Mouse (Mus musculus): ENCODE results near the gene Fpgs.

The Fpgs gene

GRCm38 (mm10) chr2:32693823-32694411 lies 10.0 kb downstream of the Fpgs start:
- DNase-seq, result peak; percentile 97

DNA sequence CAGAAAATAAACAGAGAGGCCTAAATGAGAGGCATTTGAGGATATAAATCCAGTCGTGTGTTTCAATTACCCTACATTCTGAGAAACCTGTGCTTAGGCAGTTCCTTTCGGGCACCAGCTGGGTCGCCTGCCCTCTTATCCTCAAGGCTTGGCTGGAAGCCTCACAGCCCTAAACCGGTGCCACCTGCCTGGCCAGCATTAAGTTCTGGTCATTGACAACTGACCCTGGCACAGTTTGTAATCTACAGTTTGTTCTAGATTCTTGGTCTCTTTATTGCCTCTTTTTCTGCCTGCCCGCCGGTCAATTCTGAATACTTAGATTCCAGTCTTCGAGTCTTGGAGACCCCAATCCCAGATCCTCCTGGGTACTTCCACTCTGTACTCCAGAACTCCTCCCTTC lies 10.7 kb downstream of the Fpgs start:
- DNase-seq, result no peak

DNA sequence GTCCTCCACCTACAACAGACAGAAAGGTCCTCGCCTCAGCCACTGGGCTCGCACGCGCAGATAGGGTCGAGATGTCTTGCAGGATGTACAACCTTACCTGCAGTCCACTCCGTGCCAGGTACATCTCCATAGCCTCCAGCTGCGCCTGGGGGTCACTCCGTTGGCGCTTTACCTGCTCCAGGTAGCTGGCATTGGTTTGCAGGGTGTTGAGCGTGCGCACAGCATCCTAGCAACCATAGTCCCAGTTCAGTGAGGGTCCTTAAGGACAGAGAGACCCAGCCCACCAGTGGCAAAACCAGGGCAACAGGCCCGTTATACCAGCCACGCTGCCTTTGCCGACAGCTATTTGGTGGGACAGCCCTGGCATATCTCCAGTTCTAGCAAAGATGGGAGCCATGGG lies 11.4 kb downstream of the Fpgs start:
- DNase-seq, result no peak

DNA sequence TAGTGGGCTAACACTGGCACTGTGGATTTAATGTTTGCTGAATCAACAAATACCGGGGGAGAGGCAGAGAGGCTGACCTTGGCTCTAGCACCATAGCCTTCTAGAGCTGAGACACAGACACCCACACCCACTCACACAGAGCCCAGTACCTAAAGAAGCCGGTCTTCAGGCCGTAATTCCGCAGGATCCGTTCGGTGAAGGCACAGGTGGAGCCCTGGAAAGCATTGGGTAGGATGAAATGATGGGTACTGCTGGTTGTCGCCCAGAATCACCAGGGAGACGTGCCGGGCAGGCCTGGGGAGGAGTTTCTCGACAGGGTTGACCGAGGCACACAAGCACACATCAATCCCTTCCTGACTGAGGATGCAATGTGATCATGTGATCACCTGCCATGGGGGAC lies 12.9 kb downstream of the Fpgs start:
- no peak for DNase-seq

GRCm38 (mm10) chr2:32689420-32689819 lies 14.5 kb downstream of the Fpgs start:
- DNase-seq, result peak; percentile 92

GRCm38 (mm10) chr2:32687562-32687961 lies 16.4 kb downstream of the Fpgs start:
- no peak for DNase-seq

- no peak for DNase-seq
Observed at GRCm38 (mm10) chr2:32686640-32687039, 17.3 kb downstream of the Fpgs start.

DNA sequence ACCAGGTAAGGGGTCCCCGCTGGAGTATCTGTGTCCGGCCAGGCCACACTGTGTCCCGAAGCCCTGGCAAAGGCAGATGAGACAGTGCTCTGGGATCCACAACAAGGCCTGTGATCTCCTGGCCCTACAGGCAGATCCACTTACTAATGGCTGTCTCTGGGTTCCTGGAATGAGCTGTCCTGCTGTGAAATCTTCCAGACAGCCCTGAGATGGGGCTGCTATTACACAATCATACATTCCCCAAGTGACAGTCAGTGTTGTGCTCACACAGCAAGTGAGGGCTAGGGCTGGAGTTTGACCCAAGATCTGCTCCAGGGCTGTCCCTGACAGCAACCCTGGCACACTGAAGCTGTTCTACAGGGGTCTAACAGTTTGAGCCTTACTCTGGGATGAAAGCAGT lies 18.1 kb downstream of the Fpgs start:
- no peak for DNase-seq

GRCm38 (mm10) chr2:32684681-32685428 lies 19.1 kb downstream of the Fpgs start:
- no peak for DNase-seq

GRCm38 (mm10) chr2:32683701-32684100 lies 20.2 kb downstream of the Fpgs start:
- no peak for DNase-seq

DNA sequence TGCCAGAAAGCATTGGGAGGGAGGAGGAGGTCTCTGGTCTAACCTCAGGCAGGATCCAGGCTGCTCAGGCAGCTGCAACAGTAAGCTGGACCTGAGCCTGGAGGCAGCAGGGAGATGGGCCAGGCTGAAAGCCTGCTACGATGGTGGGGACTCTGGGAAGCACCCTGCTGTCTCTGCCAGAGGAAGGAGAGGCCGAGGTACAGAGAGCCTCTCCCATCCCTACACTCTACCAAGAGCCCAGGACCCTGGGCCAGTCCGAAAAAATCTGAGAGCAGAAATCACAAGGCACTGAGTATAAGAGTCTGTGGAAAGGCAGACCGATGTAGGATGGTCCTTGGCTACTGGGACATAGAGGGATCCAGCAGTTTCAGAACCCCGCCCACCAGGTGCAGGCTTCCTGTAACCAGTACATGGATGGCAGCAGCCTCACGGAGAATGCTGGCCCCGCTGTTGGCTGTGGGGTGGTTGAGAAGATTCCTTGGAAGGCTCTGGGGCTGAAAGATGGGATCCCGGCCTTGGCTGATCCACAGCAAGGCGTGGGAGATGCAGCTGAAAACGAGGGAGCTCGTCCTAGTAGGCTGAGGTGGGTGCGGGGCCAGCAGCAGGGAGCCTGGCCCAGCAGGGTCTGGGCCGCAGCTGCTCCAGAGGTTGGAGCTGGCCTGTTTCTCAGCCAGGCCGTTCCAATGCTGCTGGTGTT lies 21.1 kb downstream of the Fpgs start:
- no peak for DNase-seq

DNA sequence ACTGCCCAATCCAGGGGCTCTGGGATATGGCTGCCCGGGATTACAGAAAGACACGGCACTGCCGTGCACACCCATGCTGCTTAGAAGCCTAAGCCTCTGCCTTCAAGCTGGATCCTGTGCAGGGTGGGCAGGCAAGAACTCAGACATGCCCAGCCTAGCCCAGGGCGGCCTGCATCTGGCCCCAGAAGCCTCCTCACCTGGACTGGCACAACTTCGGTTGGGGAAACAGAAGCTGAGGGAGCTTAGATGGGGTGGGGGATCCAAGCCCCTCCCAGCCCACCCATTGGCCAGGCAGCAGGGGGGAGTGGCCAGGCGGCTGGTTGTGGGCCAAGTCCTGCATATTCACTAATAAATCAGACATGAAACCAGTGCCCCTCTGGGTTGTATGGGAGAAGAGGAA lies 22.2 kb downstream of the Fpgs start:
- DNase-seq, result no peak

DNA sequence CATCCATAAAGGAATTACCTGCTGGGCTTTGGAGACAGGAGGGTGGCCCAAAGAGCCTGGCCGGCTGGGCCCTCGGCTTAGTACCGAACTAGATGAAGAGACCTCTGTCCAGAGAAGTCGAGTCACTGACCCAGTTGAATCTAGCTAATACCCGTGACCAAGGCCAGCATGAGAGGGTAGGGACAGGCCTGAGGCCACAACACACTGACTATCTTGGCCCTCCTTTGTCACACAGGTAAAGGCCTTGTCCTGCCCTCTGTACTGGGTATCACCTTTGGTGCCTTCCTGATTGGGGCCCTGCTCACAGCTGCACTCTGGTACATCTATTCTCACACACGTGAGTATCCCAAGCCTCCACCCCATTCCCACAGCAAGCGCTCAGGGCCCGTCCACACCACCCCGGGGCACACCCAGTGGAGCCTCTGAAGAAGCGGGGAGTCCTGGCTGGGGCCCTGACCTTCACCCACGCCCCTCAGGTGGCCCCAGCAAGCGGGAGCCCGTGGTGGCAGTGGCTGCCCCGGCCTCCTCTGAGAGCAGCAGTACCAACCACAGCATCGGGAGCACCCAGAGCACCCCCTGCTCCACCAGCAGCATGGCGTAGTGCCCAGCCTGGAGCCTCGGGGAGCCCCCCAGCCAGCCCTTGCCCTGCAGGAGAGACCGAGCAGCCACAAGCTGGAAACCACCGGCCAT lies 22.8 kb downstream of the Fpgs start:
- no peak for DNase-seq

GRCm38 (mm10) chr2:32680051-32680451 lies 23.9 kb downstream of the Fpgs start:
- DNase-seq, result no peak

DNA sequence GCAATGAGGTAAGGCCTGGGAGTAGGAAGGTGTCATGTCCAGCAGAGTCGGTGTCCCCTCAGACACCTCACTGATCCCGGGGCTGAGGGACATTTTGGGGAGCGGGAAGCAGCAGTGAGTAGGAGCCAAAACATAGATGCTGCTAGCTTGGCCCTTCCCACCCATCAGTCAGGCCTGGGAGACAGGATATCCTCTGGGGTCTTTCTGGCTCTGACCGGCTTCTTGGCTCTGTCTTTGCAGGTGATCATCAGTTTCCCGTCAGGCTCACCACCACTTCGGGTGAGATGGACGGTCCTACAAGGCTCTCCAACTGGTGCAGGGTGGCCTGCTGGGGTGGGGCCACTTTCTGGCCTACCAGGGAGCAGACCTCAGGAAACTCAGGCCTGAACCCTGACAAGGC lies 26.3 kb downstream of the Fpgs start:
- DNase-seq, result no peak

- DNase-seq, result no peak
Observed at GRCm38 (mm10) chr2:32676821-32677220, 27.1 kb downstream of the Fpgs start.

- no peak for DNase-seq
Observed at GRCm38 (mm10) chr2:32673176-32673917, 30.6 kb downstream of the Fpgs start.

DNA sequence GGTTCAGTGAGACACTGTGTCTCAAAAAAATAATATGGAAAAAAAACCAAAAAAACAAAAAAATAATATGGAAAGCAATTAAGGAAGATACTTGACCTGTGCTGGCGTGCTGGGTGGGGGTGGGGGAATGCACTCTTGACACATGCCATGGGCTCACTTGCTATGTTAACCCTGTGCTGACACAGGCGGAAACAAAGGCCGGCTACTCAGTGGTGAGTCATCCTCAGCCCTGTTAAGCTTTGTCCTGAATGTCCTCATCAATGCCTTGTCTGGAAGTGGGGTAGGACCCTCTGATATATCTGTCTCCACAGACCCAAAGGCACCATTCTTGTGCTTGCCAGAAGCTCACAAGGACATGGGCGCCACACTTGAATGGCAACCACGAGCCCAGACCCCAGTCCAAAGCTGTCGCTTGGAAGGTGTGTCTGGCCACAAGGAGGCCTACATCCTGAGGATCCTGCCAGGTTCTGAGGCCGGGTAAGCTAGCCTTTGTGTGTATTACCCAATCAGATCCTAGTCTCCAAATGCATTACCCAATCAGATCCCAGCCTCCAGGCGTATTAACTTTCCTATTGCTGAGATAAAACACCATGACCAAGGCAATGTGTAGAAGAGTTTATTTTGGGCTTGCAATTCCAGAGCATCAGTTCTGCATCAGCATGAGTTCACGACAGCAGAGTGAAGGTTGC lies 31.9 kb downstream of the Fpgs start:
- no peak for DNase-seq

DNA sequence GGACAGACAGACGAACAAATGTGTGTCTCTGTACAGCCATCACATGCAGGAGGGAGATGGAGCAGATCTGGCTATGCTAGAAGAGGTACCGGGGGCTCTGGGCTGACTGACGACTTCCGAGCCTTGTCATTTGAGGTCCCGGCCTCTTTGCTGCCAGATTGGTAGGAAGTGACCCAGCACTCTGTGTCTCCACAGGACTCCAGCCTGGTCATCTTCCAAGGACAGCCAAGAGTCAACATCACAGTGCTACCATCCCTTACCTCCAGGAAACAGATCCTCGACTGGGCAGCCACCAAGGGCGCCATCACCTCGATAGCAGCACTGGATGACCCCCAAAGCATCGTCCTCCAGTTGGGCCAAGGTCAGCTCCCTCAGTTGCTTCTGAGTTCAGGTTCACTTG lies 32.8 kb downstream of the Fpgs start:
- no peak for DNase-seq

- DNase-seq, result no peak
Observed at GRCm38 (mm10) chr2:32669876-32670275, 34.1 kb downstream of the Fpgs start.

- no peak for DNase-seq
Observed at GRCm38 (mm10) chr2:32668176-32668575, 35.8 kb downstream of the Fpgs start.

GRCm38 (mm10) chr2:32667775-32668174 lies 36.2 kb downstream of the Fpgs start:
- DNase-seq, result no peak
